Mouse (Mus musculus) liver, embryonic 12.5 days (tissue): Measurements from ENCODE around the gene Tnni2. TPM values are rescaled to one million over a fixed set of nuclear protein-coding genes. Genes with fewer than 3 reads are reported as not detected.
A peak's percentile ranks its signal among the peaks of the same experiment; 100 is the strongest.

ENCODE experiments used
- ATAC-seq: fragments of 200-750 bp; cut with Nextera tagmentation; 2 replicates; pipeline ENCODE4 v1.8.0; 2017; ENCODE audit warnings: moderate number of reproducible peaks, mild to moderate bottlenecking, moderate library complexity
- H3K27ac ChIP-seq: fragments of 300-500 bp; sonication (generic); 2 replicates; pipeline ENCODE4 v1.5.1; 2016; ENCODE audit warnings: mild to moderate bottlenecking
- H3K27me3 ChIP-seq: fragments of 300-500 bp; sonication (generic); replicated peaks from 2 replicates; pipeline ENCODE4 v1.6.1; 2016; ENCODE audit warnings: mild to moderate bottlenecking, moderate library complexity
- H3K36me3 ChIP-seq: fragments of 300-500 bp; sonication (generic); 2 replicates; pipeline ENCODE4 v1.6.1; 2016; ENCODE audit warnings: mild to moderate bottlenecking, moderate library complexity
- H3K4me1 ChIP-seq: fragments of 300-500 bp; sonication (generic); 2 replicates; pipeline ENCODE4 v1.6.1; 2016
- H3K4me2 ChIP-seq: fragments of 300-500 bp; sonication (generic); 2 replicates; pipeline ENCODE4 v1.6.1; 2016; ENCODE audit warnings: mild to moderate bottlenecking, moderate library complexity
- H3K4me3 ChIP-seq: fragments of 300-500 bp; sonication (generic); 2 replicates; pipeline ENCODE4 v1.5.1; 2016; ENCODE audit warnings: mild to moderate bottlenecking, moderate library complexity
- H3K9ac ChIP-seq: fragments of 300-500 bp; sonication (generic); 2 replicates; pipeline ENCODE4 v1.6.1; 2016; ENCODE audit warnings: mild to moderate bottlenecking, moderate library complexity
- H3K9me3 ChIP-seq: fragments of 300-500 bp; sonication (generic); replicated peaks from 2 replicates; pipeline ENCODE4 v1.6.1; 2016; ENCODE audit warnings: mild to moderate bottlenecking, moderate library complexity
- WGBS: fragments of 180-500 bp; shearing (Covaris S2); methylation state at CpG from one replicate; pipeline ENCODE4 v1.1.7; 2016; ENCODE audit not compliant: insufficient replicate concordance; 5-methylcytosine and 5-hydroxymethylcytosine counted together
- polyA plus RNA-seq: library from polyadenylated mRNA; unstranded; fragments of >200 nt; fragmentation: Nextera tagmentation; extraction: Ambion mirVana; gene quantifications from 2 replicates; pipeline ENCODE4 v1.2.1, GENCODE M21; 2016

Tnni2 gene
- polyA plus RNA-seq, 1 experiment from 2014 or later = 2.4 TPM

- WGBS = 25% methylated on average over 9 of the region's 9 CpGs
- 0 out of 2 replicates have a peak overlapping the region, but pooled peaks have one; percentile 7 for H3K27ac ChIP-seq
- H3K4me2 ChIP-seq = no peak overlapping the region
- ATAC-seq = peak; percentile 48; the same call in 1 of the 2 replicates
- H3K9ac ChIP-seq = no peak overlapping the region
- no peaks in the 10 kb centered on the region for H3K9me3 ChIP-seq
- peaks cover 14% of the 10 kb centered on the region; the same call in 1 of the 2 replicates for H3K4me1 ChIP-seq
- peaks cover 31% of the 10 kb centered on the region for H3K27me3 ChIP-seq
- no peaks in the 10 kb centered on the region for H3K36me3 ChIP-seq
- no peak overlapping the region for H3K4me3 ChIP-seq
These were observed 45.8 kb downstream of the Tnni2 start for GRCm38 (mm10) chr7:142487341-142487859.

GRCm38 (mm10) chr7:142488053-142488452, 46.4 kb downstream of the Tnni2 start:
- no peak overlapping the region for H3K9ac ChIP-seq
- 76% methylated on average over 3 of the region's 3 CpGs for WGBS
- H3K4me1 ChIP-seq = peaks cover 13% of the 10 kb centered on the region; the same call in 1 of the 2 replicates

GRCm38 (mm10) chr7:142493535-142493934, 51.9 kb downstream of the Tnni2 start:
- H3K27ac ChIP-seq = no peak overlapping the region
- H3K9me3 ChIP-seq = no peaks in the 10 kb centered on the region
- ATAC-seq = no peak
- 0 out of 2 replicates have a peak, but pooled peaks cover 5% of the 10 kb centered on the region for H3K27me3 ChIP-seq
- no peaks in the 10 kb centered on the region for H3K36me3 ChIP-seq
- H3K4me2 ChIP-seq = no peak overlapping the region
- WGBS = 74% methylated on average over 8 of the region's 8 CpGs
- H3K4me1 ChIP-seq = no peaks in the 10 kb centered on the region
- H3K4me3 ChIP-seq = no peak overlapping the region
- H3K9ac ChIP-seq = no peak overlapping the region

More at GRCm38 (mm10) chr7:142488053-142488452, 46.4 kb downstream of the Tnni2 start:
- no peak overlapping the region for H3K27ac ChIP-seq
- H3K4me3 ChIP-seq = no peak overlapping the region
- H3K36me3 ChIP-seq = no peaks in the 10 kb centered on the region
- peaks cover 26% of the 10 kb centered on the region for H3K27me3 ChIP-seq
- H3K4me2 ChIP-seq = no peak overlapping the region
- no peaks in the 10 kb centered on the region for H3K9me3 ChIP-seq
- ATAC-seq = no peak

Other genes with a start within 250 kb of the Tnni2 start
- not detected in 2 replicates for gene Krtap5-3, start 240.4 kb upstream of the Tnni2 start, polyA plus RNA-seq
- gene Gm7579, start 229.9 kb upstream of the Tnni2 start, polyA plus RNA-seq = not detected in 2 replicates
- not detected in 2 replicates for gene Krtap5-5, start 211.8 kb upstream of the Tnni2 start, polyA plus RNA-seq
- gene Gm40460, start 200.7 kb upstream of the Tnni2 start, polyA plus RNA-seq = not detected in 2 replicates
- not detected in 2 replicates for gene Gm2431, start 183.5 kb upstream of the Tnni2 start, polyA plus RNA-seq
- not detected in 2 replicates for gene Gm4559, start 167.4 kb upstream of the Tnni2 start, polyA plus RNA-seq
- not detected in 2 replicates for gene Krtap5-1, start 144.7 kb upstream of the Tnni2 start, polyA plus RNA-seq
- not detected in 2 replicates for gene Krtap5-4, start 138.3 kb upstream of the Tnni2 start, polyA plus RNA-seq
- gene Ifitm10, start 68.1 kb upstream of the Tnni2 start, polyA plus RNA-seq = 1.5 and 2.5 TPM in 2 replicates
- gene Gm49369, start 59.1 kb upstream of the Tnni2 start, polyA plus RNA-seq = 1.4 TPM in 1 of 2 replicates, not detected in the other
- 289 and 295 TPM in 2 replicates for gene Ctsd, start 53.8 kb upstream of the Tnni2 start, polyA plus RNA-seq
- not detected in 2 replicates for gene Syt8, start 7.0 kb upstream of the Tnni2 start, polyA plus RNA-seq
- gene Lsp1, start 19.0 kb downstream of the Tnni2 start, polyA plus RNA-seq = 16.7 and 17.0 TPM in 2 replicates
- 0.51 TPM in 1 of 2 replicates, not detected in the other for gene Tnnt3, start 57.0 kb downstream of the Tnni2 start, polyA plus RNA-seq
- gene Mrpl23, start 90.9 kb downstream of the Tnni2 start, polyA plus RNA-seq = 10.4 and 14.4 TPM in 2 replicates
- gene Igf2, start 225.0 kb downstream of the Tnni2 start, polyA plus RNA-seq = 354 and 377 TPM in 2 replicates
- not detected in 2 replicates for gene Gm49394, start 228.1 kb downstream of the Tnni2 start, polyA plus RNA-seq